Mouse (Mus musculus) kidney, embryonic 16.5 days (tissue): ENCODE results near the gene St3gal5. TPM values are rescaled to one million over a fixed set of nuclear protein-coding genes. Genes with fewer than 3 reads are reported as not detected.

Source experiments
- ATAC-seq: fragments of 200-750 bp; cut with Nextera tagmentation; 2 replicates; pipeline ENCODE4 v1.8.0; 2017; ENCODE audit warnings: moderate TSS enrichment; ENCODE audit not compliant: low FRiP score, low TSS enrichment
- H3K27ac ChIP-seq: fragments of 300-500 bp; sonication (generic); 2 replicates; pipeline ENCODE4 v1.5.1; 2014; ENCODE audit warnings: low read length
- H3K27me3 ChIP-seq: fragments of 300-500 bp; sonication (generic); 2 replicates; pipeline ENCODE4 v1.6.1; 2014; ENCODE audit warnings: low read length, control low read depth, mixed read lengths; ENCODE audit not compliant: insufficient read depth
- H3K36me3 ChIP-seq: fragments of 300-500 bp; sonication (generic); 2 replicates; pipeline ENCODE4 v1.6.1; 2014; ENCODE audit warnings: low read length, control low read depth, mixed read lengths; ENCODE audit not compliant: insufficient read depth
- H3K4me1 ChIP-seq: fragments of 300-500 bp; sonication (generic); 2 replicates; pipeline ENCODE4 v1.6.1; 2014; ENCODE audit warnings: low read length, control low read depth, mixed read lengths; ENCODE audit not compliant: insufficient read depth
- H3K4me2 ChIP-seq: fragments of 300-500 bp; sonication (generic); replicated peaks from 2 replicates; pipeline ENCODE4 v1.6.1; 2014; ENCODE audit warnings: low read depth, low read length
- H3K4me3 ChIP-seq: fragments of 300-500 bp; sonication (generic); 2 replicates; pipeline ENCODE4 v1.5.1; 2014; ENCODE audit warnings: mild to moderate bottlenecking, low read length
- H3K9ac ChIP-seq: fragments of 300-500 bp; sonication (generic); replicated peaks from 2 replicates; pipeline ENCODE4 v1.6.1; 2014; ENCODE audit warnings: low read length
- H3K9me3 ChIP-seq: fragments of 300-500 bp; sonication (generic); 2 replicates; pipeline ENCODE4 v1.6.1; 2016; ENCODE audit warnings: low read length, control low read depth
- WGBS: fragments of 180-500 bp; shearing (Covaris S2); extraction: QIAGEN DNeasy Blood & Tissue Kit; methylation state at CpG from one replicate; pipeline ENCODE4 v1.1.7; 2014; 5-methylcytosine and 5-hydroxymethylcytosine counted together
- polyA plus RNA-seq: library from polyadenylated mRNA; unstranded; fragments of >200 nt; fragmentation: Nextera tagmentation; extraction: Ambion mirVana; gene quantifications from 2 replicates; pipeline ENCODE4 v1.2.1, GENCODE M21; 2015

St3gal5 gene
- polyA plus RNA-seq, 1 experiment from 2014 or later: 32.5 TPM

DNA sequence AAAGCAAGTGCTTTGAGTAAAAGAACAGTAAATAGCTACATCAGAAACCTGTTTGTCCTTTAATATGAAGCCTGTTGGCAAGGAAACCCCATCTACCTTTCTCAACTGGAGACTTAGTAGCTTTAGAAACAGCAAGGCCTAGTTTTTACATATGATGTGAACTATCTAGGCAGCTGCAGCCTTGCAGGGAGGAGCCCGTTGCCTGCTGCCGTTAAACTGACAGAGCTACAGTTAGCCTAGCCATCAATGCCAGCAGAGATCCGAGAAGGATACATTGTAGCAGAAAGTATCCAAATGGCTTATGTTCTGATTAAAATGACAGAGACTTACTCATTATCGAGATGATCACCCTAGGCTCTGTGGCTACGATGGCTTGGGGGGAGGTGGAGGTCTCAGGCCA is 25.1 kb downstream of the St3gal5 start:
- Histone ChIP-seq H3K36me3 (no peaks in the 10 kb centered on the region), H3K9ac (no peak overlapping the region), H3K9me3 (no peaks in the 10 kb centered on the region), H3K27ac (no peak overlapping the region), H3K4me3 (no peak overlapping the region), H3K4me2 (no peak overlapping the region), H3K4me1 (no peaks in the 10 kb centered on the region), H3K27me3 (no peaks in the 10 kb centered on the region)
- WGBS: 66% methylated on average over 5 of the region's 5 CpGs
- no peak for ATAC-seq

DNA sequence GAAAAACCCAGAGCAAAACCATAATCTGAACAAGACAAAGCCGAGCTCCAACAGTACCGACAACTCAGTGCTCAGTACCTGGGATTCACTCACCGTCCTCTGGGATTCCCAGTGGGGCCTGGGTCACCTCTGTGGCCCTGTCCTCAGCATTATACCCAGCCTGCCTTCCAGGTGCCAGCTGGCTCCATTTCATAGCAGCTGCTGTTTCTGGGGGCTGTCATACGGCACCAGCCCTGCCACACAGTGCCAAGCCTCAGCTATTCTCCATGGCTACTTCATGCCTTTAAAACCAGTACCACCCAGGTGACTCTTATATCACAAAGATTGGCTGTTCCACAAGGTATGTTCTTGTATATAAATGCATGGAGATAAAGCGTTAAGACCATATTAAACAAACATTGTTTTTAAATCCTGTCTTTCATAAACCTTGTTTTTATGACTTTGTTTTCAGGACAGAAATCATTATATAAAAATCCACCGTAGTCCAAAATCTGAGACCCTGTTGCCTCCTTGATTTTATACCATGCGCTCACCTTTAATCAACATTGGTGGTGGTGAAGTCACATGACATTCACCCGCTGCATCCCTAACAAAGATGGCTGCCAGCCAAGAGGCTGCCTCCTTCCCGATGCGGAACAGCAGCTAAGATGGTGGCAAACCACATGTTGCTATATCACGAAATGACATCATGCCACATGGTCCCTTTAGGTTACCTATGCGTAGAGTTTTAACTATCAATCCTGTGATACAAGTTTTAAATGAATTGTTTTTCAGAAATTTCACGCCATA is 27.1 kb downstream of the St3gal5 start:
- Histone ChIP-seq H3K9ac (no peak overlapping the region), H3K4me1 (no peaks in the 10 kb centered on the region), H3K27me3 (no peaks in the 10 kb centered on the region), H3K36me3 (no peaks in the 10 kb centered on the region; the same call in 1 of the 2 replicates), H3K4me2 (no peak overlapping the region), H3K4me3 (no peak overlapping the region), H3K9me3 (no peaks in the 10 kb centered on the region), H3K27ac (no peak overlapping the region)
- no peak for ATAC-seq
- WGBS: 91% methylated on average over 13 of the region's 13 CpGs

- ATAC-seq: peak; percentile 85
- H3K4me2 ChIP-seq: no peak overlapping the region; the same call in 1 of the 2 replicates
- 58% methylated on average over 9 of the region's 9 CpGs for WGBS
- H3K27ac ChIP-seq: no peak overlapping the region
- peaks cover 4% of the 10 kb centered on the region for H3K36me3 ChIP-seq
- H3K9me3 ChIP-seq: no peaks in the 10 kb centered on the region
- H3K4me1 ChIP-seq: no peaks in the 10 kb centered on the region
- no peaks in the 10 kb centered on the region for H3K27me3 ChIP-seq
- no peak overlapping the region for H3K4me3 ChIP-seq
- no peak overlapping the region for H3K9ac ChIP-seq
These were observed 28.9 kb downstream of the St3gal5 start for GRCm38 (mm10) chr6:72126128-72126917.

DNA sequence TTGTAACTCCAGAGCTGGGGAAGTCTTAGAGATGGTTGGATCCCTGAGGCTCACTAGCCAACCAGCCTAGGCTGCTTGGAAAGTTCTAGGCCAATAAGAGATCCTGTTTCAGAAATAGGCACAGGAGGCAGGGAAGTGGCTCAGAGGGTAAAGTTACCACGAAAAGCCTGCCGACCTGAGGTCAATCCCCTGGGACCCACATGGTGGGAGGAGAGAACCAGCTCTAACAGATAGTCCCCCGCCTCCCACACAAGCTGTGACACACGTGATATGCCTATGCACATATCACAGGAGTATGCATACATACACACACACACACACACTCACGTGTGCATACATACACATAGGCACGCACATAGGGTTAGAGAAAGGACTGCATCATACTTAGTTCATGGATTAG is 32.7 kb downstream of the St3gal5 start:
- ATAC-seq: no peak
- H3K4me1 ChIP-seq: 0 out of 2 replicates have a peak, but pooled peaks cover 3% of the 10 kb centered on the region
- no peak overlapping the region for H3K27ac ChIP-seq
- H3K4me3 ChIP-seq: no peak overlapping the region
- H3K4me2 ChIP-seq: no peak overlapping the region
- WGBS: 64% methylated on average over 6 of the region's 6 CpGs
- H3K9ac ChIP-seq: no peak overlapping the region
- H3K27me3 ChIP-seq: no peaks in the 10 kb centered on the region
- H3K36me3 ChIP-seq: peaks cover 23% of the 10 kb centered on the region
- no peaks in the 10 kb centered on the region for H3K9me3 ChIP-seq

DNA sequence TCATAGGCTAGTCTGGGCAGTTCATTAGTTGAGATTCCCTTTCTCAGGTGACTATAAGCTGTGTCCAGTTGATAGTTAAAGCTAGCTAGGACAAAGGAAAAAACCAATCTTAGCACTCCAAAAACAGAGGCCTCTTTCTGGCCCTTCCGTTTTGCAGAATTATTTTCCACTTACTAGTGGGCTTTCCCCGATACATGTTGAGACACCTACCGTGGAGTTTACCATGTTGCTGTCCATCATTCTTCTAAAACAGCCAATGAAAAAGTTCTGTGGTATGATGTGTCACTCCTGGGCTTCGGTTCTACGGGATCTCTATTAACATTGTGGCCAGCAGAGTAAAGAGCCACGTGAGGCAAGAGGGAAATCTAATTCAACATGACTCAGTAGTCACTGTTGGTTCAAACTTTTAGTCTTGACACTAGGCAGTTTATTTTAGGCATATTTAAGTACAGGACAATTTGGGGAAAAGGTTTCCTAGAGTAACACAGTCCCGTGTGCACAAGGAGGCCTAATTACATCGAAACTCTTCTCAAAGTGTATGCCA is 35.4 kb downstream of the St3gal5 start:
- Histone ChIP-seq H3K4me1 (0 out of 2 replicates have a peak, but pooled peaks cover 4% of the 10 kb centered on the region), H3K9me3 (no peaks in the 10 kb centered on the region), H3K4me2 (no peak overlapping the region), H3K9ac (no peak overlapping the region), H3K27me3 (no peaks in the 10 kb centered on the region), H3K36me3 (peaks cover 23% of the 10 kb centered on the region), H3K27ac (no peak overlapping the region), H3K4me3 (no peak overlapping the region)
- ATAC-seq: no peak
- 97% methylated on average over 8 of the region's 8 CpGs for WGBS

- no peaks in the 10 kb centered on the region for H3K27me3 ChIP-seq
- H3K36me3 ChIP-seq: peaks cover 23% of the 10 kb centered on the region
- no peak overlapping the region for H3K4me2 ChIP-seq
- no peak overlapping the region for H3K27ac ChIP-seq
- ATAC-seq: peak; percentile 23; the same call in 1 of the 2 replicates
- 54% methylated on average over 9 of the region's 9 CpGs for WGBS
- 0 out of 2 replicates have a peak, but pooled peaks cover 4% of the 10 kb centered on the region for H3K4me1 ChIP-seq
- no peak overlapping the region for H3K4me3 ChIP-seq
- H3K9ac ChIP-seq: no peak overlapping the region
- H3K9me3 ChIP-seq: no peaks in the 10 kb centered on the region
These were observed 37.6 kb downstream of the St3gal5 start for GRCm38 (mm10) chr6:72134850-72135515.

DNA sequence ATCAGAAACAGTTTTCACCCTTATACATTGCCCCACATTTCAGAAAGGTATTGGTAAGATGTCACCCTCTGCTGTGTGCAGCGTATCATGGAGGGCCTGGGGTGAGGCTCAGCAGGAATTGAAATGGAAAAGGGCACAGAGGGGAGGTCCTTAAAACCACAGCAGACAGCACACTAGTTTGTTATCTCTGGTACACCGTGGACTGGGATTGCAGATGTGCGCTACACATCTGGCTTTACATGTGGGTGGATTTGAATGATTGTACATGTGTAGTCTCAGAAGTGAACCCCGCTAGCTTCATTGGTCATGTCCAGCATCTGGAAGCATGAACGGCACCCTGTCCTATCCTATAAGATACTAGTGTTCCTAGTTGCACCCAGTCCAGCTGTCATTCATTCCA is 38.6 kb downstream of the St3gal5 start:
- Histone ChIP-seq H3K36me3 (peaks cover 19% of the 10 kb centered on the region), H3K4me1 (0 out of 2 replicates have a peak, but pooled peaks cover 4% of the 10 kb centered on the region), H3K9me3 (no peaks in the 10 kb centered on the region), H3K4me3 (no peak overlapping the region), H3K27me3 (no peaks in the 10 kb centered on the region), H3K9ac (no peak overlapping the region), H3K4me2 (no peak overlapping the region), H3K27ac (no peak overlapping the region)
- no peak for ATAC-seq
- 89% methylated on average over 5 of the region's 5 CpGs for WGBS

DNA sequence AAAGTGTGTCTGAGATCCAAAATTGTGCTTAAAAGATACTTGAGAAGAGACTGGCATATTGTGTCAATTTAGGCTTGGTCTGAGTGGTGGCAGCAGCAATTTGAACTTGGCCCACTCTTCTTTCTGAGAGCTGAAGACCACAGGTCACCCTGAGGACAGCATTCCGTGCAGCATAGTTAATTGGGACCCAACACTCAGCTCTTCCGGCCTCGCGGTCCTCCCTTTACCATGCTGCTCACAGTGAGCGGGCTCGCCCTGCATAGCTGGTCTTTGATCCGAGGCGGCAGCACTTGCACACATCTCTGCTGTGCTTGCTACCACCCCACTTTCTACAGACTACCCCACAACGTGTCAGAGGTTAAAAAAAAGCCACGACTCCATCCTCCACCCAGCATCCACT is 39.2 kb downstream of the St3gal5 start:
- ATAC-seq: peak; percentile 59; the same call in 1 of the 2 replicates
- Histone ChIP-seq H3K36me3 (peaks cover 19% of the 10 kb centered on the region), H3K27me3 (no peaks in the 10 kb centered on the region), H3K4me2 (no peak overlapping the region), H3K4me1 (0 out of 2 replicates have a peak, but pooled peaks cover 4% of the 10 kb centered on the region), H3K9me3 (no peaks in the 10 kb centered on the region), H3K27ac (no peak overlapping the region), H3K4me3 (no peak overlapping the region), H3K9ac (no peak overlapping the region)
- WGBS: 64% methylated on average over 10 of the region's 10 CpGs

DNA sequence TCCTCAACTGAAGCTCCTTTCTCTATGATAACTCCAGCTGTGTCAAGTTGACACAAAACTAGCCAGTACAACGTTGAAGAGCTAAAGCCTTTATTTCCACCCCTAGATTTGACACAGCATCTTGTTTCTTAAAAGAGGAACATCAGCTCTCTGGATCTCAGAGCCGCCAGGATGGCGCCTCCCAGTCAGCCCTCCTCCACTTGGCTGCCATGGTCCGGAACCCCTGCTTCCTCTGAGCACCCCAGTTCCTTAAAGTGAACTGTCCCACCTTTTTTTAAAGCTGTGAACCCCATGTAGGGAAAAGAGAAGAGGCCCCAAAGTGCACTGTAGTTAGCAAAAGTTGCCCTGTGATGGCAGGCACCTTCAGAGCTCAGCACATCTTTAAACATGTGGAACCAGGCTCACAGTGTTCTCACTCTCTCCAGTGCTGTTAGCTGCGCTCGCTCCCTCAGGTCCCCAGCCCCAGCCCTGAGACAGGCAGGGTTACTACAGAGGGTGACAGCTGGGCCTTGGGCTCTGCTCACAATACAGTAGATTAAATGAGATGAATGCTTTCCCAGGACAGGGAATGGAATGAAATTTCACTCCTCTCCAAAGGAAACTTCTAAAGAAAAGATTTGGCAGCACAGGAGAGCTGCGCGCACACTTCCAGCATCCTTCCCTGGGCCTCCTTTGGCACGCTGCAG is 42.3 kb downstream of the St3gal5 start:
- Histone ChIP-seq H3K36me3 (no peaks in the 10 kb centered on the region), H3K4me3 (no peak overlapping the region), H3K4me1 (0 out of 2 replicates have a peak, but pooled peaks cover 4% of the 10 kb centered on the region), H3K4me2 (no peak overlapping the region), H3K9ac (no peak overlapping the region), H3K27me3 (no peaks in the 10 kb centered on the region), H3K9me3 (no peaks in the 10 kb centered on the region), H3K27ac (no peak overlapping the region)
- no peak for ATAC-seq
- WGBS: 79% methylated on average over 9 of the region's 9 CpGs
